Mouse (Mus musculus) CD4-positive, CD25-positive, alpha-beta regulatory T cell (primary cell): Measurements from ENCODE around the gene Lcp1. TPM values are rescaled to one million over a fixed set of nuclear protein-coding genes. Genes with fewer than 3 reads are reported as not detected.

Source experiments
- polyA plus RNA-seq: library from polyadenylated mRNA; unstranded; fragments of 100-300 nt; shearing (Covaris generic); gene quantifications from one replicate; pipeline ENCODE4 v1.2.1, GENCODE M21; 2017

Gene Lcp1
- 1,093 TPM for polyA plus RNA-seq

DNA sequence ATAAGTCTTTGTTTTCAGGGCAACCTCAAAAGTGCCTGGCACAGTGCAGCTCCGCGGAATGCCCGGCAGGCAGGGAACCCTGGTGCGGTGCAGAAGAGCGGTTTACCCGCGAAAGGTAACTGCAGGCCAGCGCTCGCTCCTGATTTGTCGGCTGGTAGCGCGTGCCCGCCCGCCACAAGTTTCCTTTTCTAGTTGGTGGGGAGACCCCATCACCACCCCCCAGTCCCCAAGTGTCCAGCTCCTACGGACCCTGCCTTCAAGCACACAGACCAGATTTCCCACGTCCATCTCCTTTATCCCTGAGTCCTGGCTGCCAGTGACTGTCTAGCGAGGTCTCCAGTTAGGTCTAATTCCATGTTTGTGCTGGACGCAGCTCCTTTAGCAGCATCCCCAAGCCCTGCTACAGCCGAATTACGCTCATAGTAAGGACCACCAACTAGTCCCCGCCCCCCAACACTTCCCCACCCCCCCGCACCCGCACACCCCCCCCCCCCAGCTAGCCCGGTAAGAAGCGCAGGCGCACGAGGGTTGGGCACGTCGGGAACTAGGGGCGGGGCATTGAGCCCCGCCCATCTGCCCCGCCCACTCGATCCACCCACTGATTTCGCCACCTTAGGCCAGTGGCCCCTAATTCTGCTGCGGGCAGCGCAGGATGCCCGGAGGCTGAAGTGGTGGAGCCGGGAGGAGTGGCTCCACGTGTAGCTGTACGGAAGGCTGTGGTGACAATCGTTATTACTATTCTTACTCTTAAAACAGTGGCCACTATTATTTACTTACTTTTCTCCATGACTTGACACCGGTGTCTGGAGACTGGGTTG is at the start of gene Lcp1, which contains the start of gene Lrrc63:
TSS of gene Lcp1 (plus strand) at position 601 of the 818 bp plus-strand sequence.
TSS of gene Lrrc63 (minus strand) at position 381 of the 818 bp plus-strand sequence.

DNA sequence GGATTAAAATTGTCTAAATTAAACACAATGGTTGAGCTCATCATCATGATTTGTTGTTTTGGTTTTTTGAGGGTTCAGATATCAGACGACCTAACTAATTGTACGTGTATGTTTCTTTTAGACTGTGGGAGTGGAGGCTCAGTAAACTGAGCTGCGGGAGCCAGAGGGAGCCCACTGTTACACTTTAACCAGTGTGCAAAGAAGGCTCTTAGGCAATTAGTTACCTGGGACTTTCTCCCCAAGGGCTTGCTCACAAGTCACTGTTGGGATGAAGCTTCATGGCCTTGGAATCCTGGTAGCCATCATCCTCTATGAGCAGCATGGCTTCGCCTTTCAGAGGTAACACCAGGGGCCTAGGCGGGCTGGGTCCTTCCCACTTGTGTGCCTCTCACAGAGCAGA is 111.2 kb downstream of the Lcp1 start, which contains the start of gene Cpb2:
TSS of gene Cpb2 (plus strand) at position 201 of the 400 bp plus-strand sequence.

Other genes starting within 250 kb of the Lcp1 start
- gene Lrch1, start 183.2 kb upstream of the Lcp1 start, polyA plus RNA-seq, result 62.8 TPM
- gene Rubcnl, start 115.1 kb upstream of the Lcp1 start, polyA plus RNA-seq, result 0.42 TPM
- gene Lrrc63, start 220 bp upstream of the Lcp1 start, polyA plus RNA-seq, result 0.12 TPM
- gene Cpb2, start 111.2 kb downstream of the Lcp1 start, polyA plus RNA-seq, result not detected
- 37.5 TPM for gene Zc3h13, start 153.3 kb downstream of the Lcp1 start, polyA plus RNA-seq